Mouse (Mus musculus) lung, postnatal 14 days (tissue): ENCODE measurements at regions not wholly inside any gene's neighbourhood (a gene's known extent, or its start where the extent isn't known, plus 50 kb on each side); places are given as distances from the start of the nearest gene placed in this dataset.

Experiments used
- DNase-seq: peaks from one replicate; pipeline ENCODE4 v3.0.0; 2021

DNA sequence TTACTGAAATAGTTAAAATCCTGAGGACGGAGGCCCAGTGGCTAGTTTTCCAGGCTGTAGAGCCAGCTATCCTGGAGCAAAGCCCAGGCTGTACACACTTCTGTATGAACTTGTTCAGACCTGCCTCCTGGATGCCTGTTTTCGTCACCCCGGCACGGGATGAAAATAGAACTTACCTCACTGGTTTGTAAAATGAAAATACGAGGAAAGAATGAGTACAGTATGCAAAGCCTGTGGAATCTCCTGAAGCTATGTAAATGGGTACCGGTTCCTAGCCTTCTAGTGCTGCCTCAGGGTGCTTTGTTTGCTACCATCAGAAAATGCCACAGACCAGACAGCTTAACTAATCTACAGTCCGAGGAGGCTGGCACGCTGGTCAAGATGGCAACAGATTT lies 276.0 kb upstream of the Cdyl start:
- DNase-seq: peak; percentile 37

DNA sequence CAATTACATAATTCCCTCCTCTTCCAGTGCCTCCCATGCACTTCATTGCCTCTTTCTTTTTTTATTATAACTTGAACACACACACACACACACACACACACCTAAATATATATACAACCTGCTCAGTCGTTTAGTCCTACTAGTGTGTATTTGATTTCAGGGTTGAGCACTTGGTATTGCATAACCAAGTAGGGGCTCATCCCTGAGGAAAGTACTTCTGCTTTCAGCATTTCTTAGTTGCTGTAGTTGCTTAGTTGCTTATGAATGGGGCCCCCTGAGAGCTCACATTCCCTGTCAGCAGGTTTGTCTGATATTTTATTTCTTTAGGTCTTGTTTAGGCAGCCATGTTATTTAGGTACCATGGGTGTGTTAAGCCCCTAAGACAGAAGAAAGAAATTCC lies 271.3 kb upstream of the Cdyl start:
- no peak for DNase-seq

DNA sequence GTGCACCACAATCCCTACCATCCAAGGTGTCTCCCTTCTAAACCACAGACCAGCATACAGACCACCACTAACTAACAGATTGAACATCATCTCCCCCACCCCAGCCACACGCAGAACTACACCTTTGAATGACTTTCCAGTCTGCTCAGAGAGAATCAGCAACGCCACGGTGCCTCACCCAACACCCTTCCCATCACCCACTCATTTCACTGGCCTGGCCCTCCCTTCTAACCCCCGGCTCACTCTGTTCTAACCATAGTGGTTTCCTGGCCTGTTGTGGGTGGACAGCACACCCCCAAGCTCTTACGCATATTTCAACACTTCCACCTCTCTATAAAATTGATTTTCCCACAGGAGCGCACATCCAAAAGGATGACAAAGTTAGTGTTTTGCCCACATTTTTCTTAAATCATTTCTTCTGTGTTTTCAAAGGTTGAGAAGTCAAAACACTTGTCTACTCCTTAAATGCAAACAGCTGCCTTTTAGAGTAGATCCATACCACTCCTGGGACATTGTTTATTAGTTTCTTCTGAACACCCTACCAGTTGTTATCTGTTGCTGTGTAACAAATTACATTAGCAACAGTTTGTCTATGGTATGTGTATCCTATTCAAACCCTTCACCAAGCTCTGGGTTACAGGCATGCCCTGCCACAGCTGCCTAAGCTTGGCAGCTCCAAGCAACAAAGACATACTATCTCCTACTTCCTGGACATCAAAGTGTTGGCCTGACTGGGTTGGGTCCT lies 269.7 kb upstream of the Cdyl start:
- DNase-seq: no peak

DNA sequence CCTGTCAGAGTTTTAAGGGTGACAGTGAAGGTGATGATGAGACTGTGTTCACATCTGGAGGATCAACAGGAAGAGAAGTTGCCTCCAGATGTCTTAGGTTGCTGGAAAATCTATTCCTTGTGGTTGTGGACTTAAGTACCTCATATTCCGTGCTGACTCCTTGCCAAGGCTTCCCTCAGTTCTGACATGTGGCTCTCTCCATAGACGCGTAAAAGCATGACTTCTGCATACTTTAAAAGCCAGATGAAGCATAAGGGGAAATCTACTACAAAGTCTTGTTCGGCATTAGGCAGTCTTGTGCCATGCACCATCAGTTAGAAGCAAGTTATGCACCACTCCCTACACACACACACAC lies 269.1 kb upstream of the Cdyl start:
- DNase-seq: no peak

DNA sequence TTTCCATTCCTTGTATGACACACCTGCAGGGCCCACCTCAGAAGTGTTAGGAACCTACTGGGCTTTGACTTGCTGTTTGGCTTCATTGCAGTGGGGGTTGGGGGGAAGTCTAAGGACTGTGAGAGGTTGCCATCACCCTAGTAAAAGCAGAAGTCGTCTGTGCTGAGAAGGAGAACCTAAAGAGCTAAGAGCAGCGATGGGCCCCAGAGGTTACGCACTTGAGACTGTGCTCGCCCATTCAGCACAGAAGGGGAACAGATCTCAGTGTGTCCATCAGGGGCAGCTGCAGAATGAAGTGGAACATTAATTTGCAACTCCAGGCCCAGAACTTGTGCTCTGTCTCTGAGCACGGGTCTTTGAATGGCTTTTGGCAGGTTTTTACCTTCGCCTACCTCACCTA lies 267.5 kb upstream of the Cdyl start:
- no peak for DNase-seq

DNA sequence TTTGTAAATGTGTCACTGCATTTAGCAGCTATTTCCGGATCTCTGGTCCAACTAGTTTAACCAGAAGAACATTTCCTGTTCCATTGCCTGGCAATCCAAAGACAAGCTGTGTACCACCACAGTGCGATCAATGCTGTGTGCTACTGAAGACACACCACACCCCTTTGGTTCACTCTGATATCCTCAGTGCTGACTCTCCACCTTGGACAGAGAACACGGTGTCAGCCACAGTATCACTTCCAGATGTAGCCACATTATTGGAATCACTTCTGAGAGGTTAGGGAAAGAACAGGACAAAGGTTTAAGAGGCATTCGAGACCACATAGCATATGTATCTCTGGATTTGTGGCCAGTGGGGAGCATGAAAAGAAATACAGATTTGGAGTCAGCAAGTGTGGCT lies 264.4 kb upstream of the Cdyl start:
- DNase-seq: no peak

DNA sequence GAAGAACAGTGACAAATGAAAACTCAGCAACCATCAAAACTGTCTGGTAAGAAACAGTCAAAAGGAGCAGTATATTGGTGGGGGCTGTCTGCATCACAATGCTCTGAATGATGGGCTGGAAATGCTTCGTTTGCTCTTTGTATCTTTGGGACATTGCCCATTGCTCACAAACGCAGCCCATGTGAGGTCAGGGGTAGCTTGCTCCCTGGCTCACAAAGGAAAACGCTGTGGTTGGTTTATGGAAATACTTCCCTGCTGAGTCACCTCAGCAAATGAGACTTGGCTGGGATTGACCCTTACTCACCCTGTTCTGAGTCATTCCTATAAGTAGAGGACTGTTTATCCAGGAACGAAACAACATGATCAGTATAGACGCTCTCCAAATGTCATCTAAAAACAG lies 264.0 kb upstream of the Cdyl start:
- DNase-seq: no peak

DNA sequence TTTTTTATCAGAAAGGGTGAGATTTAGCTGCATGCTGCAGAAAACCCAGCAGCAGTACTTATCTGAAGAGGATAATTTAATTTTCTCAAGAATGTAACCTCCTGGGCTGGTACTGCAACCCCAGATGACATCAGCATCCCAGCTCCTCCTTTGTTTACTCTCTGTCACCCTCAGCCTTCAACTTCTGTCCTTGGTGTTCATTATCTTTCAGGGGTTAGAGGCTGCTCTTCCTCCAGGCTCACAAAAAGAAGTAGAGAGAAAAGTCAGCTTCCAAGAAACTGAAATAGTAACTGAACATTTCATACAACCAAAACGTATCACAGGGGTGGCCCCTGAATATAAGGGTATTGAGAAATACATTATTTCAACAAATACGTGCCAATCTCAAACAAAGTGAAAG lies 262.5 kb upstream of the Cdyl start:
- DNase-seq: no peak

DNA sequence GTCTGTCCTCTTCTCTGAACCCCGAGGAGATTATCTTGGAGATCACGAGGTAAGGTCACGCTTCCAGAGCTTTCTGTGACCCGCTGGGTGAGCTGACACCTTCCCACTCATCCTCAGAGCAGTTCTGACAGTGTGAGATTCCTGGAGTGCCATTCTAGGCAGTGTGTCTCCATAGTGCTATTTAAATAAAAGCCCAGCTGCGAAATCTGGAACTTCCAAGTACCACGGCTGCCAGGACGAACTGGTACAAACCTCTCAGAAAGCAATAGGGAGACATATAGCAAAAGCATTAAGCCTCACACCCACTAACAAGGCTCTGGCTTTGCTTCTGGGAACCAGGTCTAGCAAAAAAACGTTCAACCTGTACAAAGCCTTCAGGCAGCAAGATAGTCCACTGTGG lies 261.4 kb upstream of the Cdyl start:
- DNase-seq: no peak

DNA sequence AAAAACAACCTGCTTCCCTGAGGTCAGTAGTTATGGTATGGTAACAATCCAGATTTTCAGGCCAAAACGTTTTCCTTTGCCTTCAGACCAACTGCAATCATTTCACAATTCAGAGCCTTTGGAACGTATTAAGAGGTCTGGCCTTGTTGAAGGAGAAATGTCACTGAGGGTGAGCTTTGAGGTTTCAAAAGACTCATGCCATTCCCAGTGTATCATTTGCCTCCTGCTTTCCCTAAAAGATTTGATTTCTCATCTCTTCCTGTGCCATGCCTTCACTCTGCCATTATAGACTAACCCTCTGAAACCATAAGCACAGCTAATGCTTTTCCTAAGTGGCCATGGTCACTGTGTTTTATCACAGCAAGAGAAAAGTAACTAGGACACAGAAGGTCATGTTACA lies 256.8 kb upstream of the Cdyl start:
- no peak for DNase-seq

DNA sequence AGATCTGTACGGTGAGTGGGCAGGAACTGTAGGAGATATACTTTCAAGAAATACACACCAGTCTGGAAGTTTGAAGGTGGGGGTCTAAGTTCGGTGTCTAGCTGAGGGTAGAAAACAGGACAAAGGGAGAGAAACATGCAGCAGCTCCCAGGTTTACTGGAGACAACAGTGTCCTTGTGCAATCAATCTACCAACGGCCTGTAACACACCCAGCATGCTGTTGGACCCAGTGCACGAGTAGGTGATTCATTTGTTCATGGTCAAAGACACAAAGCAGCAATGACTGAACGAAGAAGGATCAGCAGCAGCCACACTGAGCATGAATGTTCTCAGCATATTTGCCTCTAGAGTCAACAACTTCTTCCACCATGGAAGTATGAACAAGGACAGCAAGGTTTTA lies 255.2 kb upstream of the Cdyl start:
- DNase-seq: no peak

DNA sequence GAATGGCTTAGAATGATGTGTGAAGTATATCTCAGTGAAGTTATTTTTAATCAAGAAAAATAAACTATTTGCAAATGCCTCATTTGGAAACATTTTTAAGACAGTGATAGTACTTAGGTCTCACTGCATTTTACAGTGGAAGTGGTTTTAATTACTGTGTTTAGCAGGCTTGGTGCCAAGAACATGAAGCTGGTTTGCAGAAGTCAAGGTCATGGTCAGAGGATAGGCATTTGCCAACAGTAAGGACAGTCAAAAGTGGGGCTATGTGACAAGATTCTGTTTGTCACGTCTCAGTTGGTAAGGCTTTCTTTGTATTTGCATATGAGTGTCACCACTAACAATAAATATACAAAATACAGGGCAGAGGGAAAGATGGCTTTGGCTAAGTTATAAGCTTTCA lies 254.2 kb upstream of the Cdyl start:
- no peak for DNase-seq

DNA sequence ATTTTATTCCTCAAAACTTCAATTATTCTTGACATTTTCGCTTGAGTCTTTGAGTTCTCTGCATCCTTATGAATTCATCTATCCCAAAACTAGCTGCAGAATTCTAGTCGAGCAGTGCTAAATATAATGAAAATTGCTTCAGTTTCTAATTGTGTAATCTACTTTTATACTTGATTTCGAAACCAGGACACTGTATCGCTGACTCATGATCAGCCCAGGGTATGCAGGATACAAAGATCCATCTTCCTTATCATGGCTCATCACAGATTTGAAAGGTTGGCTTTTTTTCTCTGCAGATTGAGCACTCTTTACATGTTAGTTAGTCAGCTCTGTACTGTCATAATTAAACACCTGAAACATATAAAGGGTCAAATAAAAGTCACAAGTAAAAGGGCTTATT lies 242.1 kb upstream of the Cdyl start:
- DNase-seq: no peak

DNA sequence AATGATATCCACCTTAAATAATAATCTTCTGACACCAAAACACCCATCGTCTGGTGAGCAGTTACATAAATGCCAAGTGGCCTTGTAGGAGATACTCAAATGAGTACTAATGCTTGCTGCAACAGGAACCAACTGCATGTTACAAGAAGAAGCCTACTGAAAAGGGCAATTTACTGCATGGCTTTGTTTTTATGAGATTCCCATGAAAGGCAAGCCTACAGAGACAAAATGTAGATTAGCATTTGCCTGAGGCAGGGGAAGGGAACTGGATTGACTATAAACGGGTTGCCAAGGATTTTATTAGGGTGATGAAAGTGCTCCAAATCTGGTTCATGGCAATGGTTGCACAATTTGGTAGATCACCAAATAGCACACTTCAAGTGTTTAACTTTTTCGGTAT lies 239.6 kb upstream of the Cdyl start:
- no peak for DNase-seq

DNA sequence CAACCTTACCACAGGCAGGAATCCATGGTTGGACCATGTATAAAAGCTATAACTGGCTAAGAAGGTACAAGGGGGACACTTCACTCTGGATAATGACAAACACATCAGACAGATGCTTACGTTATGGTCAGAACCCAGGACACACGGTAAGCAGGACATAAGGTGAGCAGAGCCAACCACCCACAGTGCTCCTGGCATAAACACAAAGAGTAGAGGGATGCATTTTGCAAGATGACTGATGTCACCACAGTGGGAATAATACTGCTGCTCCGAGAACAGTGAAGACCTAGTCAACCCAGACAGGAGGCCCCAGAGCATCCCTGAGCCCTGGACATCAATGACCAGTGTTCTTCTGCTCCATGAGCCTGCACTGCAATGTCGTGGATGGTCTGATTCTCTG lies 233.6 kb upstream of the Cdyl start:
- DNase-seq: no peak

DNA sequence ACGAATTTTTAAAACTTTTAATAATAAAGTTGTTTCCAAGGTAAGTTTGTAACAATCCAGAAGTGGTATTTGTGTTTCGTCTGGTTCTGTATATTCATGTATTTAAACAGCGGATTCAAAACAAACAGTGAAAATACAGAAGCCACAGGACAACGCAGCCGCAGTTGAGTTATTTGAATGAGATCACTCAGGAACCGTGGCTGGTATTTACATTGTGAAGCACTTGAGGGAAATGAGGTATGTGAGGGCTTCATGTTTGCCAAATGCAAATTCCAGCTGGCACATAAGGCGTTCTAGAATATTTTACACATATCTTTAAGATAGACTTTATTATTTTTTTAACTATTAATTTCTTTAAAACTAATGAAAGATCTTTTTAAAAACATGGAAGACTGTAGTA lies 224.5 kb upstream of the Cdyl start:
- DNase-seq: peak; percentile 20

DNA sequence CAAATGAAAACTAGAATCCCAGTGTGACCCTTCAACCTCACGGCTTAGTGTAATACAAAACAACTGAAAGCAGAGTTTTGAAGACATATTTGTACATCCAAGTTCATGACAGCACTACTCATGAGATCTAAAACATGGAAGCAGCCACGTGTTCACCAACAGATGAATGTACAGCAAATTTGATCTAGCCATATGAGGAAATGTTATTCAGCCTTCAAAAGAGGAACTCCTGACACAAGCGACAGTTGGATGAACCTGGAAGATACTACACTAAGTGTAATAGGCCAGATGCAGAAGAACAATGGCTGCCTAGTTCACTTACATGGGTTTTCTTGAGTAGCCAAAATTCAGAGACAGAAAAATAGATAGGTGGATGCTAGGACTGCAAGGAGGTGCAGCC lies 212.0 kb upstream of the Cdyl start:
- no peak for DNase-seq

DNA sequence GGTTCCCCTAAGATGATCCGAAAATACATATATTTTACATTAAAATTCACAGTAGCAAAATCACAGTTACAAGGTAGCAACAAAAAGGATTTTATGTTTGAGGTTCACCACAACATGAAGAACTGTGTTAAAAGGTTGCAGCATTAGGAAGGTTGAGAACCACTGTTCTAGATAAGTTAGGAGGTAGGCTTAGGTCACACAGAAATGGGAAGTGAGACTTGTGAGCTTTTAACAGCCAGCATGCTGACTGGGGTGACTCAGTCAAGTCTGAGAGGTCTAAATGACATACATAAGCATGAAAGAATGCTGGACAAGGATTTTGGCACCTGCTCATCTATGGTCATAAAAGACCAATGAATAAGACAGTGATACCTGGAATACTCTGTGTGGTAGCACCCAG lies 207.2 kb upstream of the Cdyl start:
- no peak for DNase-seq

DNA sequence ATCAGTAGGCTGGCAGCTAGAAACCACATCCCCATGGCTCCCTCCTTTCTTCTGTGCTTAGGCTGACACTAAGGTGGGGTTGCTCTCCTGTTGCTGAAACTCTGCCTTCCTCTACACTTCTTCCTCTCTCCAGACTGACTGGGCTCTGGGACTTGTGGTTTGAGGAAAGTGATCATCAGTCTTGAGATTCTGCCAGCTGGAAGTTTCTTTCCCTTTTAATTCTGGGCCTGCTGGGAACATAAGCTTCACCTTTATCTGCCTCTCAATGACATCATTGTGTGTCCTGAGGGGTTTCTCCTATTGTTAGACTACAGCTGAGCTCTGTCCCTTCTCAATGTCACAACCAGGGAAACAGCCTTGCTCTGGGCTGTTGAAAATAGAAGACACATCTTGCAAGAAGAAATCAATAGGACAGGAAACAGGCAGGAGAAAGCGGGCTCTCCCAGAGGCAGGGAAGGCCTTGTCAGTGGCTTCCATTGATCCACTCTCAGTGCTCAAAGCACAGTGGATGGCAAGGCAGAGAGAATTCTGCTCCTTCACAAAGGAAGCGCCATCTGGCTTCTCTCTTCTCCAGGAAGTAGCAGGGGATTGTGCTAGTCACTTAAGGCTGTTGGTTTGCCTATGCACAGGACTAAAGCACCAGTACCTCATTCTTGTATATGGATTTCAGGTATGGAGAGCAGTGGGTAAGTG lies 206.3 kb upstream of the Cdyl start:
- DNase-seq: no peak

DNA sequence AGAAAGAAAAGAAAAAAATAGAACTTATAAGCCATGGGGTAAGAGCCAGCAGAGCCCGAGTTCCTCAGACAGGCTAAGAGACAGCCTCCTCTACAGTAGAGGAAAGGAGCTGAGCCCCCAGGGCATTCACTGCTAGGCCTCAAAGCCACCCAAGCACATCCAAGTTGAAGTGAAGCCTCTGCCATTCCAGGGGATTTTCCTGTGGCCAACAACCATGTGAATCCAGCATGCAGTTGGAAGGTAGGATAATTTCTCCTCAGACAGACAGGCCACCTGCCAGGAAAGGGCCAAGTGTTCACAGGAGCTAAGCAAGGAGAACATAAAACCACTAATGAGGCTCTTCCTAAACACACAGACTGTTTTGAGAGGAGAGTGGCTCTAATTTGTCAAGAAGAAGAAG lies 199.6 kb upstream of the Cdyl start:
- no peak for DNase-seq

DNA sequence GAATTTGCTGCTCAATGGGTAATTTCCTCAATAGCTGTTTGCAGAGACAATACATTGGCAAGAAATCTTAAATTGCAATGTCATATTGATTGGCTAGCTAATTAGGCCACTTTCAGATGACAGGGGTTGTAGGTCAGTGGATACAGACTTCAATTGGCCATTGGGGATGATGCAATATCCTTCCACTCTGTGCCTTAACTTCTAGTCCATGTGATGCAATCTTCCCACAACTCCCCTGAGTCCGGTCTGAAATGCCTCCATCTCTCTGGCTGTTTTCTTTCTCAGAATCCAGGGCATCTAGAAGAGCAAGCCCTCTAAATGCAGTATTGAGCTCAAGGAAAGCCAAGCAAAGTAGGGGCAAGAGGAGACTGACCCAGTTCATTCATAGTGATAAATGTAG lies 196.4 kb upstream of the Cdyl start:
- DNase-seq: no peak

DNA sequence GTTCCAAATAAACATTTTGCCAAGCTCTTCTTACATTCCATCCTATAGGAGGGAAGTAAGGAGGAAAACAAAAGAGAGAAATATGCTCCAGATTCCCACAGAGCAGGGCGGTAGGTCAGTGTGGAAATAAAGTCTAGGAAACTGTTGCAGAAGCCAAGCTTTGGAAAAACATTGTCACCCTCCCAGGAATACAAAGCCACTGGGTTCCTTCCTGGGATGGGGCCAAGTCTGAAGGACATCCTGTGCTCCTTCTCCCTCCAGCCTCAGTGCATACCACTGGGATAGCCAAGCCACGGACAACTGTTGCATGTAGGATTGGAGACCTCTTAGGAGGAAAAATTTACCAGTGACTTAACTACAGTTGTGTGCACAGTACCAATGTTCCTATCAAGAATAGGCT lies 195.8 kb upstream of the Cdyl start:
- DNase-seq: no peak

DNA sequence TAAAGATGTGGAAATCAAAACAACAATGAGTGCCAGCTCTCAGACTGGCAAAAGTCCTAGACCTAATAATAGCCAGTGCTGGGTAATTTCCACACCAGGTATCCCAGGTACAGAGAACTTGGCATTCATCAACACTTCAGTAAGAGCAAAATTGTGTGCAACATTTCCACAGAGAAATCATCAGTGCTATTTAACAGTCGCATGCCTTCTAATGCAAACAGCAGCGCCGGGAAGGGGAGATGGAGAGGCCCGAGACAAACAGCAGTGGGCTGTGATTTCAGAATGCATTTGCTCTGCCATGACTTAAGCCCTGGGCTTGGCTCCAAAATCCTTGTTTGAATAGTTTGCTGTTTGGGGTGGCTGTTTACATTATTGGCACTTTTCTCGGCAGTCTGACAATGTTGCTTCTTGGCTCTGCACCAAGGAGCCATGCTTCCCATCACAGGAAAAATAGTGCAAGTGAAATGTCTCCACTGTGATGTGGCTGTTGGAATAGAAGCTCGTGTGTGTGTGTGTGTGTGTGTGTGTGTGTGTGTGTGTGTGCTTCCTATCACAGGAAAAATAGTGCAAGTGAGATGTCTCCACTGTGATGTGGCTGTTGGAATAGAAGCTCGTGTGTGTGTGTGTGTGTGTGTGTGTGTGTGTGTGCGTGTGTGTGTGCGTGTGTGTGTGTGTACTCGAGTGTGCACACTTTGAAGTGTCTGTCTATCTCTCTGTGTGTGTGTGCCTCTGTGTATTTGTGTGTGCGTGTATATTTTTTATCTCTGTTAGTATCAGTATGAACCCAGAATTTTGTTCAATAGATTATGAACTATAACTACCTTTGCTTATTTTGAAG lies 190.1 kb upstream of the Cdyl start:
- DNase-seq: peak; percentile 80

DNA sequence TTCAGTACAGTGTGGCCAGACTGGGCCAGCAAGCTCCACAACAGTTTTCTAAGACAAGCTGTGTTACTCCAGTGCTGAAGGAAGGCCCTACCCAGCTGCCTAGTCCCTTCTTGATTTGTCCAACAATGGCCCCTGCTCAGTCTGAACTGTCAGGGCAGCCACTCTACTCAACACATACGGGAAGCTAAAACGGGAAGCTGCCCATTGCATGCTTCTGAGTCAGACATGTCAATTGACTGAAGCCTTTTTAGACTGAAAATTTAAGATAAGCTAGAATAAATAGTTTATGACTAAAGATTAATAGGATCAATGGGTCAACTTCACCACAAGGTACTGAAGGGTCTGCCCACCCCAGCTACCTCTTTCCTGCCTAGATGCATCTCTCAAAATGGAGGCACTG lies 181.4 kb upstream of the Cdyl start:
- no peak for DNase-seq
